Mouse (Mus musculus) urinary bladder, postnatal 36 days (tissue): ENCODE data around the gene Polr3h.
A peak's percentile ranks its signal among the peaks of the same experiment; 100 is the strongest.
"Not testable (repeated sequence)": the region's sequence is repeated elsewhere in the genome, so short reads cannot be mapped to it uniquely, and the experiment has no call there.

ENCODE experiments used
- DNase-seq, 2 experiments: peaks; one replicate each; pipeline ENCODE4 v3.0.0; 2022; ENCODE audit warnings: low spot score in 2 of 2, mixed read lengths in 1 of 2

Gene Polr3h

DNA sequence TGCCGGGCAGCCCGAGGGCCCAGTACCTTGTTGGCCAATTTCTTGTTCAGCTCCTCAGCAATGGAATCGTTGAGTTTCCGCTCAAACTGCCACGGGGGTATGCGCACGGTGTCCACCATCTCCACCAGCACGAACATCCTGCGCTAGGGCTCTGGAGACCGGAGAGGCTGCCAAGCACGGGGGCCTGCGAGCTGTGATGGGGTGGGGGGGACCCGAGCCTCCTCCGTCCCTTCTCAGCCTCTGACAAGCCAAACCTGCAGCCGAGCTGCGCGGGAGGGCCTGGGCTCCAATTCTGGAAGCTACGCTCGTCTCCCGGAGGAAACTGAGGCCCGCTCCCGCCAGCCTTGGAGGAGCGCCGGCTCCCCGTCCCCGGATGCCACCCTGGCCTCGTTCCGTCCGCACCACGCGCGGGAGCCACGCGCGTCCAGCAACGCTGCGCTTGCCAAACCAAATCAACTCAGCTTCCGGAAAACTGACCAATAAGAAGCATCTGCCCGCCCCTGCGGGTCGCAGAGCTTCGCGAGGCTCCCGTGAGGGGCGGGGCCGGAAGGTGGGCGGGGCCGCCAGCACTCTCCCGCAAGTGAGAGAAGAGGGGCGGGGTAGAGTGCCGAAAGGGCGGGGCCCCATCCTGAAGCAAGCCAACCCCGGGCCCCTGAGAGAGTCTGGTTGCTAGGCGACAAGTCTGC, at the start of gene Polr3h:
Gene Polr3h, minus strand, starts transcription at position 481 of the 686 bp plus-strand sequence.
- peak; percentile 81 to 92 for DNase-seq

DNA sequence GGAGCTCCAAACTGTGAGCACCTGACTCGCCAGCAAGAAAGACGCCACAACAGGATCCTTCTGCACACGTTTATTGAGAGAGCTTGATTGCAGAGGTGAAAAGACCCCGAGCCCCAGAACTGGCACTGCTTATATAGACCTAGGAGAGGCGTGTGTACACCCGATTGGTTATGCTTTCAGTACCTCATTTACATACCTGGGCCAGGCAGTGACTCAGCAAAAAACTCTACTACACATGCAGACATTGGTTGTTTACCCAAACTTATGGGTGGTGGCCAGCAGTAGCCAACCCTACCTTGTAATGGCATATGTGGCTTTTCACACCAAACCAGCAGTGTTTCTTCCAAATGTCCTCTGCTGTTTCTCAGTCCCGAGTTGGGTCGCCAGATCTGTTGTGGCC, 49.1 kb upstream of the Polr3h start:
- DNase-seq, result not testable (repeated sequence)

DNA sequence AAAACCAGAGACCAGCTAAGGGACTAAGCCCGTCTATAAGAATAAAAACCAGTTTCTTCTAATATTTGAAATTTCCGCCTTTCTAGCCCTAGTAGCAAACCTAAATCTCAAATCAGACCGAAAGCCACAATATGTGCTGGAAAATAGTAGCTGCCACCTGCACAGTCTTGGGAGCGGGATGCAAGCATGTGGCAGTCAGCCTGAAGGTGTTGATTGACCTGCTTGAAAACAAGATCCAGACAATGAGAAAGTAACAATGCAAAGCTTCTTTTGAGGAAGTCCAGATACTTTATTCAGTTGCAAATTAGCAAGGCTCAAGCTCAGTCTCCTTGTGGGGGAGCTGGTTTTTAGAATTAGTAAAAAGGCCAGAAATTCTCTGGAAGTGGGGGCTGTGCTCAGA, 44.5 kb upstream of the Polr3h start:
- DNase-seq, result not testable (repeated sequence)

DNA sequence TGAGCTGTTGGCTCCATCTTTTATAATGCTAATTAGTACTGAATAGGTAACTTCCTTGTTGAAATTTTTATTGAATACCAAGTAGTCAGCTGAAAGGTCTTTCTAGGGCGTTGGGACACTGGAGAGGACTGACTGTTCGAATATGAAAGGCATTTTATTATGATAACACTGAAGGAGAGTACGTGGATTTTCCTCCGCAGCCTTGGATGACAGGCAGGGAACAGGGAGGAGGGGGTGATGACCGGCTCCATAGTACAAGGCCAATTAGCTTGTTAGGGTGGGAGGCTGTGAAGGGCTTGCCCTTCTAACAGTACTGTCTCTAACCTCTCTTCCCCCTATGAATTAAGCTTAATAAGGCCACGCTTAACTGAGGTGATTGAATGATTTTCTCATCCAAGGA, 43.6 kb upstream of the Polr3h start:
- DNase-seq, result not testable (repeated sequence)

DNA sequence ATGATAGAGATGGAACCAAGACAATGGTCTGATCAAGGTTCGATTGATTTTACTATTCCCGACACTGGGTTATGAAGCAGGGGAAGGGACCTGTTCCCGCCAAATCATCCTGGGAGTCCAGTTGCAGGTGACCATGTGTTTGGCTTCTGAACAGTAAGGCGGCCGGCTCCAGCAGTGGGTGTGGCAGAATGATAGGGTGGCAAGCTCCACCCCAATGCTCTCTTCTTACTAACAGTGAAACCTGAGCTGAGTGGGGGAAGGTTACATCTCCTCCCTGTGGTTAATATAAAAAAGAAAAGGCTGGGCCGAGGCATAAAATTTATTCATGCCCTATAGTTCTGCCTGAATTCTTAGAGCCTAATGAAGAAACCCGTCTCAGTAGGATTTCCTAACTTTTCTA, 43.1 kb upstream of the Polr3h start:
- DNase-seq, result no peak

DNA sequence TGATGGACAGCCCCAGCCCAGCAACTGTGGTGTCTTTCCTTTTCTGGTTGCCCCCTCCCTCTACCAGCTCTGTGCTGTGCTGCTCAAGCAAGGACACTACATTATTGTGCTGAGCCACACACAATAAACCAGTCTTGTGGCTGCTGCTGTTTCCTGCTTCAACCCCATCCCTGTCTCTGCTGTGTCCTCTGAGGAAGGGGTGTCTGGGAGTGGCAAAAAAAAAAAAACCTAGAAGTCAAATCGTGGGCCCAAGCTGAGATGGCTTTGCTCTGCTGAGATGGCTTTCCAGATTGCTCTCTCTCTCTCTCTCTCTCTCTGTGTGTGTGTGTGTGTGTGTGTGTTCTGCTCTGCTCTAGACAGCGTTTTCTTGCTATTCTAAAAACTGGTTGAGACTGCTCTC, 42.4 kb upstream of the Polr3h start:
- DNase-seq, result no peak

DNA sequence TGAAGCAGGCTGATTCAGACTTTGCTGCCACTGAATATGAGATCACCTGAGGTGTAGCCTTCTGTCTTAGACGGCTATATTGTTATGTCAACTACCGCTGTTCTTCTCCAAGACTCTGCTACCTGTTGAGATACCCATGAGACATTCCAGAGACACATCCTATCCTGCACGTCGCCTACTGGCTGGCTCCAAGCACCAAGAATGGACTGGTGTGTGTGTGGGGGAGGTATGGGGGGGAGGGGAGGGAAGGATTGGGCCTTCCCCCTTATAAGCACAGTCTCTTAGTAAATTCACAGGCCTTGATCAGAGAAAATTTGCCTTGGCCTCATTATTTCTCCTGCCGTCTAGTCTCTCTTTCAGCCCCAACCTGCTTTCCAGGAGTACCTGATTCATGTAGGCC, 41.8 kb upstream of the Polr3h start:
- DNase-seq, result no peak

DNA sequence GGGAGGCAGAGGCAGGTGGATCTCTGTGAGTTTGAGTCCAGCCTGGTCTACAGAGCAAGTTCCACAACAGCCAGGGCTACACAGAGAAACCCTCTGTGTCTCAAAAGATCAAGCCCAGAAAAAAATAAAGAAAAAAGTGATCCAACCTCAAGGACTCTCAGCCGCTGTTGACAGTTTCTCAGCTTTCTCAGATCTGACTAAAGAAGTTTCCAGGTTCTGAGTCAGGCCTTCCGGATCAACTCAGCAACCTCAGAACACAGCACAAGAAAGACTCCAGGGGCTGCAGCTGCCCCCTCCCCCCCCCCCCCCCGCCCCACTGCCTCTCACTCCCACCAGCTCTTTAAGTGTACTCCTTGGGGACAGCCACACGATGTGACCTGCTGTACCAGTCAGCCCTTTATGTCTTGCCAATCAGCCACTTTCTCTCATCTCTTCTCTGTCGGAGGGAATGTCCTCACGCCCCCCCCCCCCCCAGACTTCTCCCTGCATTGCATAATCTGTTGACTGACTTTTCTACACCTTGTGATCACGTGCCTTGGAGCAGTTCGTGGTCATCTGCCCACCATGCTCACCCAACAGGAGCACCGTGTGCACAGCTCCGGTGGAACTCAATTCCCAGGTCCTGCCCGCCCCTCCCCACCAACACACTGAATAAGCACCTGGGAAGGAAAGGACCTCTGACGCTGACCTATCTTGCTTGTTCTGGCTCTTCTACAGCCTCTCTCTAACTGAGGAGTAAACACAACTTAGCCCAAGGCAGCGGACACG, 40.2 kb upstream of the Polr3h start:
- no peak for DNase-seq

DNA sequence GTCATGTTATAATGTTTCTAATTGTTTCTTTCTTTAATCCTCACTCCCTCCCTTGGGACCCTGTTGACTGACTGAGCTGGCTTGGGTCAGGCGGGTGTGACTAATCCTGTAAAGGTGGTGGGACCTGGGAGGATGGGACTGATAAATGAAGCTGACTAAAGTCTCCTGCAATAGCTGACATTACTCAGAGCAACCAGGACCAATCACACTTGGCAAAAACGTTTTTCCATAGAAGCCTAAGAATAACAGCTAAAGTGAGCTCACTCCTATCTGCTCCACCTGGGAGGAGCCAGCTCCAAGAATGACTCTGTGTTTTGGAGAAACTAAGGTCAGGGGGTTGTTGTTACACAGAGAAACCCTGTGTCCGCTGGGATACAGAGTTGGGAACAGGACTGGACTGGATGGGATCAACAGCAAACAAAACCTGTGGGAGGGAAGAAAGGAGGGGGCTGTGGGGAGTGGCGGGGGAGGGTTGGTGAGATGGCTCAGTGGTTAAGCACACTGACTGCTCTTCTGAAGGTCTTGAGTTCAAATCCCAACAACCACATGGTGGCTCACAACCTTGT, 39.0 kb upstream of the Polr3h start:
- DNase-seq, result no peak

DNA sequence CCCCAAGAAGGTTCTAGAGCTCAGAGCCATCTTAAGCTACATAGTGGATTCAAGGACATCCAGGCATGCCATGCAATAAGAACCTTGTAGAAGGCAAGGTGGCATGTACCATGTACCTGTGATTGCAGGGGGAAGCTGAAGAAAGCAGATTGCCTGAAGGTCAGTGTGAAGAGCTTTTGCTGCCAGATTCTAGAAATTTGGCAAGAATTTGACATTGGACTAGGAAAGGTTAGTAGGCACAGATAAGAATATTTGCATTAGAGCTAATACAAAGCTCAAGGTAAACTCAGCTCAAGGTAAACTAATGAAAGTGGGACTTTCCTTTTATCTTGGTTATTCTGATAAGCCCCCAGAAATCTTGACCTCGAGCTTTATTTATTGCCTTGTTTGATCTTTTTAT, 38.2 kb upstream of the Polr3h start:
- no peak for DNase-seq

DNA sequence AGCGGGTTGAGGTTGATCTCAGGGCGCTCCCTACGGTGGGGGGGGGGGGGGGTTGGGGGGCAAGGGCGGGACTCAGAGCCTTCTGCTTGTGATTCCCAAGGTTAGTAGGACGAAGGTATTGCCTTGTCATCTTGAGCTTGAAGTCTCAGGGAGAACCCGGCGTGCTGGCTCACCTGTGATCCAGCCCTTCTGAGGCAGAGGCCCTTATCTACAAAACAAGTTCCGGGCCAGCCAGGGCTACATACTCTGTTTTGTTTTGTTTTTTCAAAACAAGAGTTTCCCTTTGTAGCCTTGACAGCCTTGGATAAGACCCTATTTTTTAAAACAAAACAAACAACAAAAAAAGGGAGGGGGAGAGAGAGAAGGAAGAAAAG, 35.0 kb upstream of the Polr3h start:
- no peak for DNase-seq

DNA sequence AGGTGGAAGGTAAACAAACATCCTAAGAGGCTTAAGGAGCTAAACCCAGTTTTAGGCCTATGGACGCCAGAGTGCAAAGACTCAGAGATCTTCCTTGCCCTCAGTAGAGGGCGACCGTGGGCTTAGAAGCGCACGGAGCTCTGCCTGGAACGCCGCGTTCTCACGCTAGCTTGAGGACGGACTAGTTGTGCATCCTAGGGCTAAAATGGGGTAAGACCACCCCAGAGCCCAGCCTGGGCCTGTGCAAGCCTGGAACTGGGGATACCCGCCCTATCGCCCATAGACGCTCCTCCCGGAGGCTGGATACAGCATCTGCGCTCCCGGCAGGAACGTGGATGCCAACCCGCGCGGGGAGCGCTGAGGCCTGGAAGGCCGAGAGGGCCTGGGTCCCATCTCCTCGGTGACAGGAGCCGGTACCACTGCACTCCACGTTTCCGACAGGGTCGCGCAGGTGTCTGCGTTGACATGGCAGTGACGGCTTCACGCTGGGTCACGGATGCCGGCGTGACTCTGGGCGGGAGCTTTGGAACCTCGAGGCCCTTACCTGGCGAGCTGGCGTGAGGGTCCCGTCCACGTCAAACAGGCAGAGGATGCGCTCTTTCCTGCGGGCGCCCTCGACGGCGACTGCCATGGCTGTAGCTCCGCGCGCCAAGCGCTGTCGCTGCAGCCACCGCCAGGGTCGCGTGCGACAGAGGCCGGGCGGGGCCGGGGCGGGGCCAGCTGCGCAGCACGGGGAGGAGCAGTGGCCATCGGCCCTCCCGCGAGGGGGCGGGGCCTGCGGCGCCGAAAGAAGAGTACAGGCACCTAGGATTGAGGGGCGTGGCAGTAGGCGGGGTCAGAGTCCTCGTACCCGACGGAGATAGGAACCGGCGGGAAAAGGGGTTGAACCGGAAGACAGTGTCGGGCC, 34.4 kb upstream of the Polr3h start, which contains the start of gene Pmm1:
Gene Pmm1, minus strand, starts transcription at position 760 of the 907 bp plus-strand sequence.
- DNase-seq, result peak; percentile 96 to 99

DNA sequence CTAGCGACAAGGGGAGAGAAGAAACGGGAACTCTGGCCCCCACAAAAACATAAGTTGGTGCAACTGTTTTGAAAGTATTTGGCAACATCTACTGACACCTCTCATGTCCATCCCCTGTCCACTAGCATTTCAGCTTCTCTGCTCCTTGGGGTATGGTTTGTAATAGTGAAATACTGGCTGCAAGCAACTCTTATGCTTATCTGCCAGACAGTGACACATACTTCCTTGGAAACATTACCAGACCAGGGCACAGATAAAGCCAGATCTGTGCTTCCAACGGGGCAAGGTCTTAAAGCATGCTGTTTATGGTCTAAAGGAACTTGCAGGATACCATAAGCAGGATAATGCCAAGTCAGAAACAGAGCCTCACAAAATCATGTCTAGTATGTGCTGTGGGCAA, 32.9 kb upstream of the Polr3h start:
- no peak for DNase-seq

DNA sequence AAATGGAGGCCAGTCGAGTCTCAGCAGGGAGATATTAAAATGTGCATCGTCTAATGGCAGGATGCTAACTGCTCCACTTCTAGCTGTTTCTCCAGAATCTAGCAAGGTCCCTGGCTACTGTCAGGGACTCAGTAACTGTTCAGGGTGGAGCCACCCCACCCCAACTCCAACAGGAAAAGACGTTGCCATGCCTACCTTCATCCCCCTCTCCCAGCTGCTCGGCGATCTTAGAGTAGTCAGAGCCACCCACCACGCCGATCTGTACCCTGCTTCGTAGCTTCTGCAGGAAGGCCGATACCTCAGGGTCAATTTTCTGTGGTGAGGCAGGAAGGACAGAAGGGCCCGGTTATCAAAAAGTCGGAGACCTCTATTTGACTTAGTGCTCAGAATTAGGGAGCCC, 31.6 kb upstream of the Polr3h start:
- DNase-seq, result no peak

DNA sequence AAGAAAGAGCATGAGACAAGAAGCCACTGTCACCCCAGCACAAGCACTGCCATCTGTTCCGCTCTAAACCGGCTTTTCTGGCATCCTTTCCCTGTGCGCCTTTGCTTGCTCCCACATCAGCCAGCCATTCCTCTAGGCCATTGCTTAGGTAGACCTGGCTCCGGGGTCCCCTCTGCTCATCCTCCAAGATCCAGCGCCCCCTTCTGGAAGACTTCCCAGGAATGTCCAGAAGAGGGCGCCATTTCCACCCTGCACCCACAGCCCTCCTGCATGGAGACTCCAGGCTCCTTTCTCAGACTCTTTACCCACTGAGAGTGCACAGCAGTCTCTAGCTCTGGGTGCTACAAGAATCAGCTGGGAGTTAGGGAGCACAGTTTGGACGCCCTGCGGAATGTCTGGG, 30.4 kb upstream of the Polr3h start:
- DNase-seq, result no peak

DNA sequence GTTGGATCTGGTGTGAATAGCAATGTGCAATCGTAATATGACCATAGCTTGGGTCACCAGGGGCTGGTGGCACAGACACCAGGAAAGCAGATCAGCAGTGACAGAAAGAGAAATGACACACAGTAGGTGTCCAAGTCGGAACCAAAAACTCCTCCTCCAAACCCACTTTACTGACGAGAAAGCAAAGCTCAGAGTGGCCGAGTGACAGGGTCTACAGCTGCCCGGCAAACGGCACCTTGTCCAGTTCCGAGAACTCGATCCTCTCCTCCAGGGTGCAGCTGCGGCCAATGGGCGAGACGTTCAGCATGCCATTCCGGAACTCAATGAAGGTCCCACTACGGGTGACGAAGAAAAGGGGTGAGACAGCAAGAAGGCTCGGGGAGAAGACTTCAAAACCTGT, 29.4 kb upstream of the Polr3h start:
- DNase-seq, result no peak

DNA sequence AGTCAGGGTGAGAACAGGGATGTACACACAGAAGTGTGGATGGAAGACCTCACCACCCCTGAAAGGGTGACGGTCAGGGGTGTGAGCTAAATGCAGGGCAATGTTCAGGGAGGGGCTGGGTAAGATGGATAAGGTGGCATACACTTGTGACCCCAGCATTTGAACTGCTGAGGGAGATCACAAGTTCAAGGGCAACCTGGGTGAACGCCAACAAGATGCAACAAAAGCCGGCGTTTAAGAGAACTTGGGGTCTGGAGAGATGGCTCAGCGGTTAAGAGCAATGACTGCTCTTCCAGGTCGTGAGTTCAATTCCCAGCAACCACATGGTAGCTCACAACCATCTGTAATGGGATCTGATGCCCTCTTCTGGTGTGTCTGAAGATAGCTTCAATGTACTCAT, 28.7 kb upstream of the Polr3h start:
- no peak for DNase-seq

DNA sequence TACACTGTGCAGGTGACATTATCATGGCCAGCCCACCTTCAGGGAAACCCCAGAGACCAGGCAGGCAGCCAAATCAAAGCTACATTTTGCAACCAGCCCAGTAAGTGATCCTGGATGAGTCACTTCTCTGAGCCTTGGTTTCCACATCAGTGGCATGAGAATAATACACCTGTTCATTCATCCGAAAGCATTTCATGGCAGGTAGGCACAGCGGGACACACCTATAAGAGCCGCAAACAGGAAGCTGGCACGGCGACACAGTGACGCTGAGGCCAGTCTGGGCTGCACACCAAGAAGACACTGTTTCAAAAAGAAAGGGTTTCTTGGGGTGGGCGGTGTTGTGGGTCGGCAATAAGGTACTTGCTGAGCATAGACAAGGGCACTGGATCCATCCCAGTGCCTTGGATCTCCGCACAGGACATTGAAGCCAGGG, 28.1 kb upstream of the Polr3h start:
- no peak for DNase-seq

DNA sequence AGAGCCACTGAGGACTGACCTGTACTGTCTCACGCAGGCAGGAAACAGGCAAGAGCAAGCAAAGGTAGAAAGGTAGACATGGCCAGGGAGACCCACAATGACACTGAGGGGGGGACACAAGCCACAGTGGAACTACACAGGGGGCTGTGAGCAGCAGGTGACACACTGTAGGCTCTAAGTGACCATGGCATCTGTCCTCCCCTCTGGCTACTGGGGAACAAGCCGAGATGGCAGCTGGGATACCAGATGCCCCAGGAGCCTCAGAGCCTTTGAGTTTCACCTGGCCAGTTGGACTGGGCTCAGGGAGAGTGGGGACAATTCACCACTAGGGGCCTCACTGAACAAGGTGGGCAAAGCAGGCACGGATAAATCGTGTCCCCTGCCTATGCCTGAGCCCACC, 26.3 kb upstream of the Polr3h start:
- no peak for DNase-seq

DNA sequence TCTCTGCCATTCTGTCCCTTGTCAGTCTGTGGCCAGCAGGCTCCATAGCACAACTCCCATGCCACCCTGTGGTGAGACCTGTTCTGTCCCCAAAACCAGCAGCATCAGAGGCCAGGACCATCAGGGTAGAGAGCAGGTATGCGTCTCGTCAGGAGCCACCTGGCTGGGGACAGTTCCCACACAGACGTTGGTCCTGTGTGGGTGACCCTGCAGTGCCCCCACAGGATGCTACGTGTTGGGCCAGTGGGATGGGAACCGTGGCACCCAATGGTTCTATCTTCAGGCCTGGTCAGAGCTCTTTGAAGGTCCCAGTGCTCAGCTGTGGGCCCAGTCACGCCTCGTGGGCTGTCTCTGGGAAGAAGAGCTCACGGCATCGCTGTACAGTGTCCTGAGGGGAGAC, 25.1 kb upstream of the Polr3h start:
- no peak for DNase-seq

DNA sequence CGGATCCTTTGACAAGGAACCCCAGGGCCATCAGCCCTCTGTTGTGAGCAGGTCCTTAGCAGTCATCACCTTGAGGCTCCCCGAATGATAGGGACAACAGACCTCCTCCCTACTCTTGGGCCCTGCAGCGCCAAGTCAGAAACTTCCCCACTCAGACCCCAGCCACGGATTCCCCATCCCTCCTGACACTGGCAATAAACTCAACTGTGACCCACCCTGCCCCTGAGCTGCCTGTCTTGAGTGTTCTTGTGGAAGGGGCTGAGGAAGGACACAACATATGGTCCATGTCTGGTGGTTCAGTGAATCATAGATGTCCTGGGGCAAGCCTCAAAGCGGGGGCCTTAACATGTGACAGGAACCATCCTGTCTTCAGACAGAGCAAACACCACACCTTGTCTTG, 24.7 kb upstream of the Polr3h start:
- no peak for DNase-seq
